Comparison of ENCODE assay signal across 8 mouse cellular contexts in the genomic region with DNA sequence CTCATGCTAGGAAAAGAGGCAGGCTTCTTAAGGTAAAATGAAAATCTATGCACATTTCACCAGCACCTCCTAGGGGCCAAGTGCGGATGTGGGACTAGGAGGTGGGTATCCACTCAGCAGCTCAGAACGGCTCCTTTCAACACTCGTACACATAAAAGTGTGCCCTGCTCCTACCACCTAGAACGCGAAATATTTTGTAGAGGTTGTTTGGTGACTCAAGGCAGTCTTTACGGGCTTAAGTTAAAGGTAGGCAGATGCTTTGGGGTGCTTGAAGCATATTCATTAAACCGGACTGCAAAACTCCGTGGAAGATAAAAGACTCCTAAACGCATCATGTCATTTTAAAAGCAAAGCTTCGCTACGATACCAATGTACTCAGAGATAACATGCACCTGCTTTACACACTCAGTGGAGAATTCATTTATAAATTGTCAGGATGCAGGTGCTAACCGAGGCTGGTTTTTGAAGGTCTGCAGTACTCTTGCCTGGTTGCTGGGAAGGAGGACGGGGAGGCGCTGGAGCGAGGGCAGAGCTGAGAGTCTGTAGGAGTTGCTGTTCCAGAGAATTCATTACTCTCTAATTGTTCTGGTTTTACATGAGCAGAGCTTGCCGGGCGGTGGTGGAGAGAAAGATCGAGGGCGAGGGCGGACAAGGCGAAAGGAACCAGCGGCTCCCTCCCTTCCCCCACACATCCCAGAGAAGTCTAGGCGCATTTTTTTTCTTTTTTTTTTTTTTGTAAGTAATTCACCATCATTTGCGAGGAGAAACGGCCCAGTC. TPM values are rescaled to one million over a fixed set of nuclear protein-coding genes. Genes with fewer than 3 reads are reported as not detected.
DNase-seq lines count a peak whose midpoint lies in the region; ATAC-seq and TF ChIP-seq lines count a peak whose summit lies in the region.

No protein-coding gene starts in this region.

- H3K36me3 ChIP-seq in CH12.LX (replicated peaks in 1 of 2; ENCODE audit: control insufficient read depth in 1 of 2, insufficient read depth in 1 of 2, low read length in 1 of 2) = no peaks in the 10 kb centered on the region
- no peaks in the 10 kb centered on the region for H3K36me3 ChIP-seq in forebrain, embryonic 15.5 days

- in situ Hi-C loops in CH12.LX (cut with MboI; ENCODE audit: low pct_ligation_motif_present, low pct_unique_long_range_greater_than_20kb, low sequenced_read_pairs) = loop anchor here (25.0 kb wide), 2 partner anchors 372 to 703 kb away; no protein-coding TSS in a partner anchor

- H3K27me3 ChIP-seq in CH12.LX (replicated peaks) = no peaks in the 10 kb centered on the region
- H3K27me3 ChIP-seq in forebrain, embryonic 15.5 days = peaks cover 13% of the 10 kb centered on the region

- H3K9ac ChIP-seq in CH12.LX (ENCODE audit: insufficient read depth, low read depth) = no peak overlapping the region
- peak overlapping the region; percentile 43 for H3K9ac ChIP-seq in forebrain, embryonic 15.5 days (replicated peaks)

- no peaks in the 10 kb centered on the region for H3K79me2 ChIP-seq in CH12.LX (replicated peaks; ENCODE audit: control insufficient read depth, extremely low read depth, insufficient read depth, poor library complexity, severe bottlenecking)

- H3K4me3 ChIP-seq in CH12.LX (replicated peaks in 1 of 3; ENCODE audit: low read depth in 2 of 3, low read length in 2 of 3, poor library complexity in 1 of 3) = peak overlapping the region in 1 of 3 experiments; percentile 57
- peak overlapping the region; percentile 62 for H3K4me3 ChIP-seq in forebrain, embryonic 15.5 days

- TF ChIP-seq POLR2A in CH12.LX (IDR thresholded peaks at IDR 0.05; ENCODE audit: low read depth, low read length) = no peak

- H3K9me3 ChIP-seq in CH12.LX (replicated peaks; ENCODE audit: low read length) = no peaks in the 10 kb centered on the region
- no peaks in the 10 kb centered on the region for H3K9me3 ChIP-seq in forebrain, embryonic 15.5 days

- peak; percentile 72 for DNase-seq in CH12.LX (ENCODE audit: extremely low read depth)
- peak; percentile 54 for DNase-seq in adrenal gland, postnatal 10 days
- peak; percentile 49 to 67 for DNase-seq in layer of hippocampus, postnatal 10 days (ENCODE audit: low spot score in 2 of 2)
- DNase-seq in lung, postnatal 10 days = peak; percentile 58
- DNase-seq in retina, adult 2 months (ENCODE audit: low read depth, low spot score) = peak; percentile 15
- DNase-seq in adipocyte (ENCODE audit: low spot score) = no peak

- TF ChIP-seq CTCF in CH12.LX (conservative IDR thresholded peaks at IDR 0.05 in 1 of 2, IDR thresholded peaks at IDR 0.05 in 1 of 2; ENCODE audit: low read depth in 2 of 2, low read length in 2 of 2) = peak; percentile 43 to 64; a peak in 2 of 4 replicates

- dilution Hi-C loops in CH12.LX (cut with MboI; ENCODE audit: extremely low pct_ligation_motif_present, extremely low pct_unique_long_range_greater_than_20kb, low sequenced_read_pairs) = no loop called here

- peaks cover 0 to 4% of the 10 kb centered on the region in 2 experiments; a peak in 1 of 4 replicates for H3K4me1 ChIP-seq in CH12.LX (ENCODE audit: control insufficient read depth in 1 of 2, insufficient read depth in 2 of 2)
- H3K4me1 ChIP-seq in forebrain, embryonic 15.5 days = peaks cover 25% of the 10 kb centered on the region

- H3K27ac ChIP-seq in CH12.LX (ENCODE audit: insufficient read depth, low read depth) = no peak overlapping the region
- H3K27ac ChIP-seq in forebrain, embryonic 15.5 days (replicated peaks) = no peak overlapping the region

- WGBS in forebrain, embryonic 15.5 days = under 1% methylated on average over 24 of the region's 25 CpGs

- TF ChIP-seq EP300 in CH12.LX (IDR thresholded peaks at IDR 0.05; ENCODE audit: low read length) = no peak

- ATAC-seq in forebrain, embryonic 15.5 days (replicated peaks) = peak; percentile 42
- peak; percentile 31 to 35; a peak in 2 of 4 replicates for ATAC-seq in hematopoietic stem cell, adult 5-6 weeks (replicated peaks in 1 of 2; ENCODE audit: insufficient read depth in 1 of 2, low FRiP score in 2 of 2, low TSS enrichment in 1 of 2, low read depth in 1 of 2, poor library complexity in 2 of 2, severe bottlenecking in 2 of 2)

- peak overlapping the region; percentile 60 for H3K4me2 ChIP-seq in CH12.LX (ENCODE audit: insufficient read depth, low read depth, poor library complexity, severe bottlenecking)
- peak overlapping the region; percentile 93 for H3K4me2 ChIP-seq in forebrain, embryonic 15.5 days (replicated peaks)

- TF ChIP-seq RAD21 in CH12.LX (IDR thresholded peaks at IDR 0.05; ENCODE audit: low read depth, low read length) = peak; percentile 69

TF ChIP-seq in CH12.LX, 34 proteins besides CTCF, POLR2A, EP300 and RAD21:
- TF ChIP-seq TCF12 (IDR thresholded peaks at IDR 0.05; ENCODE audit: low read depth, low read length) (no peak), CHD1 (IDR thresholded peaks at IDR 0.05; ENCODE audit: low read depth, low read length) (no peak), ZNF384 (IDR thresholded peaks at IDR 0.05; ENCODE audit: low read depth, low read length) (peak; percentile 50), SMC3 (IDR thresholded peaks at IDR 0.05; ENCODE audit: low read depth, low read length) (peak; percentile 45), ELF1 (IDR thresholded peaks at IDR 0.05; ENCODE audit: low read depth, low read length) (no peak)

RNA-seq across cellular contexts. Expression of a gene that starts 1.0 kb away (rescaled TPM):
- under 0.01 TPM in 1 of 2 replicates, not detected in the other for total RNA-seq in CH12.LX (2012; rRNA removed)
- 0.09 and 0.12 TPM in 2 replicates for total RNA-seq in CH12.LX (2014; rRNA removed)
- polyA plus RNA-seq in CH12.LX (2012; ENCODE audit: insufficient read length, low read depth) = 0.11 TPM in 1 of 2 replicates, not detected in the other
- total RNA-seq in adrenal gland, postnatal 10 days (2021) = 1 to 10 TPM; 4.5 to 7.6 TPM
- polyA plus RNA-seq in forebrain, embryonic 15.5 days (2015; fragmentation: Nextera tagmentation; extraction: Ambion mirVana) = 1.0 and 1.3 TPM in 2 replicates
- total RNA-seq in hematopoietic stem cell, adult 5-6 weeks (2017) = 1.6 and 1.9 TPM in 2 replicates
- total RNA-seq in layer of hippocampus, postnatal 10 days (2021) = 1 to 10 TPM; 5.4 to 5.9 TPM
